Mouse (Mus musculus) heart, adult 18-20 months (tissue): Measurements from ENCODE around the gene Olfr380. TPM values are rescaled to one million over a fixed set of nuclear protein-coding genes. Genes with fewer than 3 reads are reported as not detected.

Source experiments
- DNase-seq, 2 experiments: peaks; one replicate each; pipeline ENCODE4 v3.0.0; 2021 to 2022; ENCODE audit warnings: mixed read lengths in 1 of 2
- long read RNA-seq, 2 experiments: library from polyadenylated mRNA; stranded (forward); transcript quantifications; one replicate each; pipeline ENCODE4 v2.0.0; 2021
- total RNA-seq, 2 experiments: library from RNA; stranded (reverse); gene quantifications; 2 replicates each; pipeline ENCODE4 v1.2.3; 2021

The Olfr380 gene
- not detected for total RNA-seq
- long read RNA-seq, experiment 1: 0 reads
- long read RNA-seq, experiment 2: 0 reads

DNA sequence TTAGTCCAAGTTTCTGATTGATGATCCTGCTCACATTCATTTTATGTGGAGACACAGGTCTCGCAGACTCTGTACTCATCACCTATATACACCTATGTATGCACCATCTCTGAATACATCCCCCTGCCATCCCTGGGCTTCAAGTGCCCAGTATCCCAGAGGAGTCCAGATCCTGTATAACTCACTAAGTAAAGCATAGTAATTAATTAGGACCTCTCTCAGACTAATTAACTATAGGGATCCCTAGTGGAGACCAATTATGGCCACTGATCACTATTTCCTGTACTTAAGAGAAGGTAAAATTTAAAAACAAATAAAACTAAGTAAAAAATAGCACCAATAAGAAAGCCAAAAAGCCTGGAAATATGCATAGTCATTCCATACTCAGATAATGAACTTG, at the start of gene Olfr380:
Gene Olfr380 (minus strand): TSS at position 101 of the 400 bp plus-strand sequence.
- no peak for DNase-seq

DNA sequence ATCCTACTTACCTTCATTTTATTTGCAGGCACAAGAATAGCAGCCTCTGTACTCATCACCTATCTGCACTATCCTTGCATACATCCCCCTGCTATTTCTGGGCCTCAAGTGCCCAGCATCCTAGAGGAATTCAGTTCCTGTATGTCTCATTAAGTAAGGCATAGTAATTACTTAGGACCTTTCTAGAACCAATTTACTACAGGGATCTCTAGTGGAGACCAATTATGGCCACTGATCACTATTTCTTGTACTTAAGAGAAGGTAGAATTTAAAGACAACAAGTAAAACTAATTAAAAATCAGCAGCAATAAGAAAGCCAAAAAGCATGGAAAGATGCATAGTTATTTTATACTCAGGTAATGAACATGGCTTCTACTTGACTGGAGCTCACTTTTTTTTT, 34.2 kb upstream of the Olfr380 start, which contains the start of gene Olfr381:
Gene Olfr381 (minus strand): TSS at position 101 of the 400 bp plus-strand sequence.
- no peak for DNase-seq

DNA sequence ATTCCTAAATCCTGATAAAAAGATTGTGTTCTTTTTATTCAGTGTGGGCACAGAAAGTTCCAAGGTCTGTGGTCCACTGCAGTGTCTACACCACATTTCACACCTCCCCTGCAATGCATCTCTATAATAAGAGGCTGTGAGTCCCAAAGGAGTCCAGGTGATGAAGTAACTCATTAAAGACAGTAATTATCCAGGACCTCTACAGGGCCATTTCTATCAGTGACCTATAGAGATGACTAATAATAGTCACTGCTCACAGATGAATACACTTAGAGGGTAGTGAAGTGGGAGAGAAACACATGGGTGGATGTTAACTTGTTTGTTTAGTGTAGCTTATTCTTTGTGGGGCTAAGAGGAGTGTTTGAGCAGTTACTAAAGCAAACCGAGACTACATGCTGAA, 28.9 kb downstream of the Olfr380 start, which contains the start of gene Olfr378:
Gene Olfr378 (minus strand): TSS at position 101 of the 400 bp plus-strand sequence.
- no peak for DNase-seq

Other genes starting within 250 kb of the Olfr380 start
- gene Trpv1, start 223.2 kb downstream of the Olfr380 start, total RNA-seq: not detected
- gene Trpv3, start 190.1 kb downstream of the Olfr380 start, total RNA-seq: not detected
- 1 to 10 TPM; 1.4 to 3.1 TPM for gene Aspa, start 127.9 kb downstream of the Olfr380 start, total RNA-seq
- not detected for gene Gm49340, start 127.8 kb downstream of the Olfr380 start, total RNA-seq
- gene Spata22, start 127.8 kb downstream of the Olfr380 start, total RNA-seq: not detected
- gene Olfr20, start 106.7 kb downstream of the Olfr380 start, total RNA-seq: not detected
- not detected for gene Olfr376, start 86.3 kb downstream of the Olfr380 start, total RNA-seq
- gene Olfr1, start 57.9 kb downstream of the Olfr380 start, total RNA-seq: not detected
- gene Olfr378, start 29.0 kb downstream of the Olfr380 start, total RNA-seq: not detected
- not detected for gene Olfr381, start 34.1 kb upstream of the Olfr380 start, total RNA-seq
- gene Olfr382, start 59.7 kb upstream of the Olfr380 start, total RNA-seq: not detected
- not detected for gene Olfr385, start 135.5 kb upstream of the Olfr380 start, total RNA-seq
- not detected for gene Olfr384, start 141.1 kb upstream of the Olfr380 start, total RNA-seq
- not detected for gene Zfp735, start 231.3 kb upstream of the Olfr380 start, total RNA-seq